Mouse (Mus musculus) splenic B cell, adult 2 months (primary cell): ENCODE measurements around the gene Rhobtb3.
"Not testable (repeated sequence)": the region's sequence is repeated elsewhere in the genome, so short reads cannot be mapped to it uniquely, and the experiment has no call there.

Source experiments
- DNase-seq: peaks from one replicate; pipeline ENCODE4 v3.0.0-alpha.2; 2011; ENCODE audit warnings: low read depth, low spot score
- H3K27me3 ChIP-seq: 2 replicates; pipeline ENCODE4 v1.6.1; 2012; ENCODE audit warnings: mild to moderate bottlenecking, low read length, moderate library complexity, mixed read lengths; ENCODE audit not compliant: control insufficient read depth, poor library complexity, insufficient read depth, severe bottlenecking
- H3K36me3 ChIP-seq: 2 replicates; pipeline ENCODE4 v1.6.1; 2012; ENCODE audit warnings: mild to moderate bottlenecking, low read length, moderate library complexity, mixed read lengths; ENCODE audit not compliant: control insufficient read depth, poor library complexity, insufficient read depth, severe bottlenecking

Gene Rhobtb3

GRCm38 (mm10) chr13:75941518-75942295, 2.0 kb downstream of the Rhobtb3 start:
- no peaks in the 10 kb centered on the region; the same call in 1 of the 2 replicates for H3K27me3 ChIP-seq
- DNase-seq: peak; percentile 6

GRCm38 (mm10) chr13:75940791-75941517, 2.8 kb downstream of the Rhobtb3 start:
- DNase-seq: no peak
- Histone ChIP-seq H3K36me3 (no peaks in the 10 kb centered on the region), H3K27me3 (no peaks in the 10 kb centered on the region; the same call in 1 of the 2 replicates)

More at GRCm38 (mm10) chr13:75941518-75942295, 2.0 kb downstream of the Rhobtb3 start:
- H3K36me3 ChIP-seq: no peaks in the 10 kb centered on the region

- no peaks in the 10 kb centered on the region; the same call in 1 of the 2 replicates for H3K27me3 ChIP-seq
- DNase-seq: no peak
- H3K36me3 ChIP-seq: no peaks in the 10 kb centered on the region
These were observed 4.9 kb downstream of the Rhobtb3 start for GRCm38 (mm10) chr13:75938866-75939265.

GRCm38 (mm10) chr13:75933287-75933686, 10.4 kb downstream of the Rhobtb3 start:
- no peaks in the 10 kb centered on the region for H3K36me3 ChIP-seq
- DNase-seq: no peak
- no peaks in the 10 kb centered on the region for H3K27me3 ChIP-seq

GRCm38 (mm10) chr13:75931073-75931472, 12.7 kb downstream of the Rhobtb3 start:
- Histone ChIP-seq H3K27me3 (no peaks in the 10 kb centered on the region), H3K36me3 (no peaks in the 10 kb centered on the region)
- no peak for DNase-seq

- no peaks in the 10 kb centered on the region for H3K36me3 ChIP-seq
- no peak for DNase-seq
- no peaks in the 10 kb centered on the region for H3K27me3 ChIP-seq
These were observed 13.1 kb downstream of the Rhobtb3 start for GRCm38 (mm10) chr13:75930660-75931059.

- Histone ChIP-seq H3K27me3 (no peaks in the 10 kb centered on the region), H3K36me3 (no peaks in the 10 kb centered on the region)
- no peak for DNase-seq
These were observed 13.7 kb downstream of the Rhobtb3 start for GRCm38 (mm10) chr13:75930023-75930422.

GRCm38 (mm10) chr13:75929071-75929470, 14.7 kb downstream of the Rhobtb3 start:
- DNase-seq, H3K36me3 ChIP-seq, H3K27me3 ChIP-seq: not testable (repeated sequence)

- no peak for DNase-seq
- no peaks in the 10 kb centered on the region for H3K27me3 ChIP-seq
These were observed 15.8 kb downstream of the Rhobtb3 start for GRCm38 (mm10) chr13:75927951-75928350.

GRCm38 (mm10) chr13:75914151-75914550, 29.6 kb downstream of the Rhobtb3 start:
- no peak for DNase-seq
- H3K27me3 ChIP-seq: no peaks in the 10 kb centered on the region
- no peaks in the 10 kb centered on the region for H3K36me3 ChIP-seq

More at GRCm38 (mm10) chr13:75927951-75928350, 15.8 kb downstream of the Rhobtb3 start:
- H3K36me3 ChIP-seq: no peaks in the 10 kb centered on the region

- H3K36me3 ChIP-seq: no peaks in the 10 kb centered on the region
- no peak for DNase-seq
- H3K27me3 ChIP-seq: no peaks in the 10 kb centered on the region
These were observed 35.5 kb downstream of the Rhobtb3 start for GRCm38 (mm10) chr13:75908187-75908586.

GRCm38 (mm10) chr13:75907133-75907532, 36.6 kb downstream of the Rhobtb3 start:
- Histone ChIP-seq H3K36me3 (no peaks in the 10 kb centered on the region), H3K27me3 (no peaks in the 10 kb centered on the region)
- no peak for DNase-seq

- no peaks in the 10 kb centered on the region for H3K27me3 ChIP-seq
- DNase-seq: no peak
- no peaks in the 10 kb centered on the region for H3K36me3 ChIP-seq
These were observed 39.1 kb downstream of the Rhobtb3 start for GRCm38 (mm10) chr13:75904660-75905059.

- not testable (repeated sequence) for DNase-seq, H3K36me3 ChIP-seq, H3K27me3 ChIP-seq
These were observed 42.8 kb downstream of the Rhobtb3 start for GRCm38 (mm10) chr13:75900928-75901327.

GRCm38 (mm10) chr13:75892876-75893275, 50.8 kb downstream of the Rhobtb3 start:
- peak; percentile 31 for DNase-seq
- Histone ChIP-seq H3K36me3 (no peaks in the 10 kb centered on the region), H3K27me3 (no peaks in the 10 kb centered on the region; the same call in 1 of the 2 replicates)
